Mouse (Mus musculus): ENCODE measurements around the gene Qsox2.

DNA sequence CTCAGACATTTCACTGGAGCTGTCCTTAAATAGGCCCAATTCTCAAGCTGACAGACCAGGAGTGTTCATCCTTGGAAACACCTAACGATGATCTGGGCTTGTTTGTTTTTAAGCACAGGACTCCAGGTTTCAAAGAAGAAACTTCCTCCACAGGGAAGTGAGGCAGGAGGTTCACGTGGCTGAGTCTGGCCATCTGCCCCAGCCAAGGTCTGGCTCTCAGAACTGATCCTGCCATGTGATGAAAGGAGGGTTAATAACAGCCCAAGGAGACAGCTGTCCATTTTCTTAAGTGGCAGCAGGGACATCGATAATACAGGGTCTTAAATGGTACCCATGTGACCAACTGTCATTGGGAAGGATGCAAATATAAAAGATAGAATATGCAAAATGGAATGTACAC is 27.8 kb downstream of the Qsox2 start:
- TF ChIP-seq POLR2A (IDR thresholded peaks at IDR 0.05; ENCODE audit: low read depth, low read length) (no peak), CTCF (conservative IDR thresholded peaks at IDR 0.05; ENCODE audit: insufficient read depth, insufficient read length, low read depth, low read length) (no peak)

Measured in kidney, adult 2 months (tissue).